Mouse (Mus musculus) liver, adult 2 months (tissue): ENCODE data around the gene Blzf1.

Experiments used
- CTCF ChIP-seq: fragments of 200-500 bp; IDR thresholded peaks from 2 replicates; pipeline ENCODE4 v1.5.1; 2011; ENCODE audit warnings: low read depth, low read length, control low read depth
- POLR2A ChIP-seq: fragments of 200-500 bp; IDR thresholded peaks from 2 replicates; pipeline ENCODE4 v1.6.1; 2011; ENCODE audit warnings: low read length, control low read depth; ENCODE audit not compliant: insufficient read depth; ENCODE audit errors: extremely low read depth

DNA sequence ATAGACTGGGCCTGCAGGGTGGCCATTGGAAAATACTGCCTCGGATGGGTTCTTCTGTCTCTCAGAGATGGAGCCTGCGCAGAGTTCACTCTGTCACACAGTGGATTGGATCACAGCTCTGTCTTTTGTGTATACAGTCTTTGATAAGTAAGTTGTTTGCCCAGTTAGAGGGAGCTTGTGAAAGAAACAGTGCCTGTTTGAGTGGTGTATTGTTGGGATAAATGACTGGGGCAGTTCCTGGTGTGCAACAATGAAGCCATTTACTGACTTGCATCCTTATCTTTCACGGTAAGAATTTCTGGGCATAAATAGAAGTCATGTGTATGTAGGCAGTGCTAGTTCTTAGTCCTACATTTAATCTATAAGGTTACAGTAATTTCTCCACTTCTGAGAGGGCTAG lies 46.2 kb upstream of the Blzf1 start:
- no peak for TF ChIP-seq POLR2A
- TF ChIP-seq CTCF: no peak
